Mouse (Mus musculus) thymus, adult 2 months (tissue): ENCODE data around the gene Fjx1. TPM values are rescaled to one million over a fixed set of nuclear protein-coding genes. Genes with fewer than 3 reads are reported as not detected.

ENCODE experiments used
- DNase-seq: peaks from one replicate; pipeline ENCODE4 v3.0.0; 2021
- H3K27ac ChIP-seq: fragments of 200-500 bp; 2 replicates; pipeline ENCODE4 v1.5.1; 2012; ENCODE audit warnings: low read length, control low read depth; ENCODE audit not compliant: control insufficient read depth, insufficient read depth
- H3K27me3 ChIP-seq: fragments of 200-500 bp; 2 replicates; pipeline ENCODE4 v1.6.1; 2012; ENCODE audit warnings: mild to moderate bottlenecking, low read length, moderate library complexity, mixed read lengths; ENCODE audit not compliant: control insufficient read depth, insufficient read depth
- H3K36me3 ChIP-seq: fragments of 200-500 bp; 2 replicates; pipeline ENCODE4 v1.6.1; 2012; ENCODE audit warnings: mild to moderate bottlenecking, low read length, moderate library complexity; ENCODE audit not compliant: control insufficient read depth, insufficient read depth
- H3K4me1 ChIP-seq: fragments of 200-500 bp; replicated peaks from 2 replicates; pipeline ENCODE4 v1.6.1; 2012; ENCODE audit warnings: low read length; ENCODE audit not compliant: control insufficient read depth, insufficient read depth
- H3K4me3 ChIP-seq: fragments of 200-500 bp; 2 replicates; pipeline ENCODE4 v1.5.1; 2012; ENCODE audit warnings: mild to moderate bottlenecking, low read length, control low read depth, moderate library complexity; ENCODE audit not compliant: control insufficient read depth, insufficient read depth
- CTCF ChIP-seq: fragments of 200-500 bp; IDR thresholded peaks from 2 replicates; pipeline ENCODE4 v1.5.1; 2012; ENCODE audit warnings: mild to moderate bottlenecking, control low read depth, low read length, moderate library complexity, borderline replicate concordance; ENCODE audit not compliant: control insufficient read depth, poor library complexity, insufficient read depth; ENCODE audit errors: extremely low read depth
- POLR2A ChIP-seq: fragments of 200-500 bp; IDR thresholded peaks from 2 replicates; pipeline ENCODE4 v1.6.1; 2012; ENCODE audit warnings: mild to moderate bottlenecking, low read length, control low read depth, moderate library complexity; ENCODE audit not compliant: control insufficient read depth, poor library complexity, insufficient read depth; ENCODE audit errors: extremely low read depth
- WGBS: fragments of 180-500 bp; shearing (Covaris S2); methylation state at CpG from one replicate; pipeline ENCODE4 v1.1.7; 2018; 5-methylcytosine and 5-hydroxymethylcytosine counted together
- polyA plus RNA-seq: library from polyadenylated mRNA; depleted of rRNA; stranded (reverse); fragments of >200 nt; gene quantifications from 2 replicates; pipeline ENCODE4 v1.2.3, GENCODE M21; 2012

The Fjx1 gene
- polyA plus RNA-seq, 1 experiment: 2.0 TPM

DNA sequence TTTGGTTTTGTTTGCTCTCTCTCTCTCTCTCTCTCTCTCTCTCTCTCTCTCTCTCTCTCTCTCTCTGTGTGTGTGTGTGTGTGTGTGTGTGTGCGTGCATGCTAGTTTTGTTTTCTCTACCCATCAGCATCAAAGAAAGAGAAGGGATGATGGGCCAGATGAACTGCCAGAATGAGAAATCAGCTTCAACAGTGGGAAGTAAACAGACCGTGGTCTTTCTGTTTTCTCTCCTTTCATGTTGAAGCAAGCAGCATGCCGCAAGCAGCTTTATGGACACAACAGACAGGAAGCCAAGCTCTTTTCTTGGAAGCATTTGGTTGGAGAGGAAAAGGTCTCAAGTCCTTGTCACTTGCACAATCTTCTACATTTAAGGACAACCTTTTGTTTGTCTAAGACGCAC is 21.2 kb downstream of the Fjx1 start:
- 58% methylated on average over 4 of the region's 4 CpGs for WGBS
- Histone ChIP-seq H3K4me3 (no peak overlapping the region), H3K4me1 (peaks cover 6% of the 10 kb centered on the region), H3K27ac (no peak overlapping the region), H3K27me3 (no peaks in the 10 kb centered on the region), H3K36me3 (no peaks in the 10 kb centered on the region)
- no peak for TF ChIP-seq POLR2A
- TF ChIP-seq CTCF: no peak
- DNase-seq: no peak

DNA sequence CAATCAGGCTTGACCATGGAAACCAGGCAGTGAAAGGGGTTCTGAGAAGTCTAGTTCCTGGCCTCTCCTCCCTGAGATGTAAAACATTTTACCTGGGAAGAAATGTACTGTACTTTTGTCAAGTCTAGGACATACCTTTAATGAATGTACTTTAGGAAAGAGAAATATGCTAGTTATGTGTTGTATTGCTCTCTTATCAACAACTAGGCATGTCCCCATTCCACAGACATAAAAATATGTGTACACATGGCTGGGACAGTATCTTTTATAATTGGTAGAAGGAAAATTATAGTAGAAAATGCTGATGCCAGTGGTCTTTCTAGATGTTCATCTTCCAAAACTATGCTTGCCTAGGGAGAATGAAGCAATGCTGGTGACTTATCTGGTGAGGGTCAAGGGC is 24.3 kb downstream of the Fjx1 start:
- Histone ChIP-seq H3K27ac (no peak overlapping the region), H3K27me3 (no peaks in the 10 kb centered on the region), H3K36me3 (no peaks in the 10 kb centered on the region), H3K4me3 (no peak overlapping the region), H3K4me1 (no peaks in the 10 kb centered on the region)
- no peak for TF ChIP-seq CTCF
- TF ChIP-seq POLR2A: no peak
- no peak for DNase-seq

DNA sequence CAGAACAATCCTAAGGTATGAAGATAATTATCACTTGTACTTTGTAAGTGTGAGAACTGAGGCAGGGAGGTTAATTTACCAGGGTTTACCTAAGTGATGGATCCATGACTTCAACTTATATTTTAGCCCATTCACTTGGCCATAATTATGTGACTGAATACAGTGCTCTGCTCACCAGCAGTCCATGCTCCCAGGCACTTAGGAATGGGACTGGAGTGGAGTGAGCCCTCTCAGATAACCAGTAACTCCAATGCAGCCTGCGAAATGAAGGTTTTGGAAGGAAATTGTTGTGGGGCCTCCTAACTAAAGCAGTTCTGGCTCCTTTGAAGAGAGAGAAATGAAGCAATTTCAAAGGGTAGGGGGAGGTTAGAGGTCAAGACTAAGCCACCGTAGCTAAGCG is 25.9 kb downstream of the Fjx1 start:
- DNase-seq: no peak
- H3K4me1 ChIP-seq: no peaks in the 10 kb centered on the region
- no peaks in the 10 kb centered on the region for H3K36me3 ChIP-seq
- no peak for TF ChIP-seq POLR2A
- TF ChIP-seq CTCF: no peak
- H3K4me3 ChIP-seq: no peak overlapping the region
- H3K27me3 ChIP-seq: no peaks in the 10 kb centered on the region
- WGBS: 94% methylated on average over 3 of the region's 3 CpGs
- no peak overlapping the region for H3K27ac ChIP-seq

DNA sequence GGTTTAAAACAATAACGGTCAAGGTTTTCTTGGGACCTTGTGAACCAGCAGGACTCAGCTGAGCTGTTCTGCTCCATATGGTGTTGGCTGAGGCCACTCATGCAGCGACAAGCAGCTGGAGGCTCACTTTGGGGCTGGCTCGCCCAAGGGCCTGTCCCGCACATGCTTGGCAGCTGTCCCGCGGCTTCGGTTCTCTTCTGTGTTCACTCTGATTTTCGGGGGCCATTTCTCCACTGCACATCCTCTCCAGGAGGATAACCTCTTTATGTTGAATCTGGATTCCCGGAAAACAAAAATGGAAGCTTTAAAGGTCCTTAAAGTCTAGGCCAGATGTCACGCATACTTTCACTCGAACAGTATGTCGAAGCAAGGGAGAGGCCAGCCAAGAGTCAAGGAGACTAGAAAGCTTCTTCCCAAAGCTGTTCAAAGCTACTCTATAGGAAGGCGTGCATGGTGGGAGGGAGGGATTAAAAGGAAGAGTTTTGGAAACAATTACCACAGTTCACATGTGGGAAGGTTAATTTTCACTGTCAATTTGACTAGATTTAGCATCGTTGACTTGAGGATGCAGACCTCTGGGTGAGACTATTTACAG is 36.1 kb downstream of the Fjx1 start:
- no peak for DNase-seq
- Histone ChIP-seq H3K27me3 (no peaks in the 10 kb centered on the region), H3K27ac (no peak overlapping the region), H3K4me1 (no peaks in the 10 kb centered on the region), H3K36me3 (no peaks in the 10 kb centered on the region), H3K4me3 (no peak overlapping the region)
- TF ChIP-seq CTCF (no peak), POLR2A (no peak)
- 95% methylated on average over 14 of the region's 14 CpGs for WGBS

DNA sequence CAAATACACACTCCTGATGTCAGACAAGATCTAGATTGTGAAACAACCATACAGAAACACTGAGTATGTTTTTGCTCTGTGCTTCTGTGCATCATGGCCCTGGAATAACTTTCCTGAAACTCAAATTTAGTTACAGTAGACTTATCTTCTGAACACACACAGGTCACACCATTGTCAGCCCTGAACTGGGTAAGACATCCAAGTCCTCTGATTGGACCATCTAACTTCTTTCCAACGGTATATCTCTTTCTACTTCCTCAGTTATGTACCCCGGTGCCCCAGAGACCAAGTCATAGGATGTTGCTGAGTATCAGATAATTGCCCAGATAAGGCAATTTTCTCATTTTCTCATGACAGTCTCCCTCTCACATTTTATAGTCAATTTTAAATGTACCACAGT is 39.6 kb downstream of the Fjx1 start:
- 69% methylated on average over 2 of the region's 2 CpGs for WGBS
- TF ChIP-seq POLR2A: no peak
- TF ChIP-seq CTCF: no peak

DNA sequence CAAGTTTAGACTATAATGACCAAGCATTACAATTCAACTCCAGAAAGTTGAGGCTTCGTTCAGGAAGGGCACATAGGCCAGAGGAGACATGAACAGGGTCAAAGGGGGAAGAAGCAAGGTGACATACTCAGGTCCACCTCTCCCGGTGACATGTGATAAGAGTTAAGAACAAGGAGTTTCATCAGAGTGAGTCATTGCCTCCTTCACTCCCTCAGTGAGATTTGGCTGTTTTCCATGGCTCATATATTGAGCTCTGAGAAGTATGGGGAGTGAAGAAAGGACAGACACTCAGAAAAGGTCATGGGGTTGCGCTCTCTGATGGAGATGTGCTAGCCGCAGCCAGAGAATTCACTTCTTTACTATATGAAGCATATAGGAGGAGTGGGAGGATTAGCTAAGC is 41.7 kb downstream of the Fjx1 start:
- Histone ChIP-seq H3K27me3 (no peaks in the 10 kb centered on the region), H3K36me3 (no peaks in the 10 kb centered on the region), H3K4me3 (no peak overlapping the region), H3K4me1 (no peaks in the 10 kb centered on the region; the same call in 1 of the 2 replicates), H3K27ac (no peak overlapping the region)
- DNase-seq: no peak
- WGBS: 95% methylated on average over 4 of the region's 4 CpGs
- TF ChIP-seq CTCF: no peak
- TF ChIP-seq POLR2A: no peak

More for the DNA sequence above, 39.6 kb downstream of the Fjx1 start:
- Histone ChIP-seq H3K4me3 (no peak overlapping the region), H3K4me1 (no peaks in the 10 kb centered on the region; the same call in 1 of the 2 replicates), H3K27ac (no peak overlapping the region), H3K27me3 (no peaks in the 10 kb centered on the region), H3K36me3 (no peaks in the 10 kb centered on the region)
- DNase-seq: no peak

DNA sequence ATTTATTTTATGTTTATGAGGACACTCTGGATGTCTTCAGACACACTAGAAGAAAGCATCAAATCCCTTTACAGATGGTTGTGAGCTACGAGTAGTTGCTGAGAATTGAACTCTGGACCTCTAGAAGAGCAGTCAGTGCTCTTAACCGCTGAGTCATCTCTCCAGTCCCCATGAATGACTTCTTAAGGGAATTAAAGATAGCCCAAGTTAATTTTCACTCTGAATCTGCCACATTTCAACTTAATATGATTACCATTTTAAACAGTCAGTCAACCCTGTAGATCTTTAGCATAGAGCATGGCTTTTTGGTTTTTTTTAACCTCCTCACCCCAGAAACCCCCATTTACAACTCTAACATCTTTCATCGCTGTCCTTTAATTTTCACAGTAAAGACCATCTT is 42.6 kb downstream of the Fjx1 start:
- WGBS: 92% methylated on average over 3 of the region's 3 CpGs
- DNase-seq: no peak

More for the DNA sequence above, 42.6 kb downstream of the Fjx1 start:
- Histone ChIP-seq H3K36me3 (no peaks in the 10 kb centered on the region), H3K4me1 (no peaks in the 10 kb centered on the region; the same call in 1 of the 2 replicates), H3K4me3 (no peak overlapping the region), H3K27me3 (no peaks in the 10 kb centered on the region), H3K27ac (no peak overlapping the region)
- TF ChIP-seq POLR2A (no peak), CTCF (no peak)
